Mouse (Mus musculus): ENCODE results near the gene Dydc2. TPM values are rescaled to one million over a fixed set of nuclear protein-coding genes. Genes with fewer than 3 reads are reported as not detected.

The Dydc2 gene
- polyA plus RNA-seq, 1 experiment from 2014 or later = 0.56 TPM

Other genes starting within 250 kb of the Dydc2 start
- 0.74 and 1.9 TPM in 2 replicates for gene Sh2d4b, start 175.9 kb downstream of the Dydc2 start, polyA plus RNA-seq (2015; fragmentation: Nextera tagmentation; extraction: Ambion mirVana)
- gene Tspan14, start 102.4 kb downstream of the Dydc2 start, polyA plus RNA-seq (2015; fragmentation: Nextera tagmentation; extraction: Ambion mirVana) = 99.0 and 101 TPM in 2 replicates
- 147 and 150 TPM in 2 replicates for gene Fam213a, start 55.4 kb downstream of the Dydc2 start, polyA plus RNA-seq (2015; fragmentation: Nextera tagmentation; extraction: Ambion mirVana)
- gene Dydc1, start 3.7 kb upstream of the Dydc2 start, polyA plus RNA-seq (2015; fragmentation: Nextera tagmentation; extraction: Ambion mirVana) = not detected in 2 replicates
- 5.0 and 5.3 TPM in 2 replicates for gene Mat1a, start 35.8 kb upstream of the Dydc2 start, polyA plus RNA-seq (2015; fragmentation: Nextera tagmentation; extraction: Ambion mirVana)
- gene Sftpa1, start 62.6 kb upstream of the Dydc2 start, polyA plus RNA-seq (2015; fragmentation: Nextera tagmentation; extraction: Ambion mirVana) = 73.7 and 99.1 TPM in 2 replicates
- 0.31 TPM in 2 replicates for gene Mbl1, start 82.2 kb upstream of the Dydc2 start, polyA plus RNA-seq (2015; fragmentation: Nextera tagmentation; extraction: Ambion mirVana)
- 0.62 and 1.0 TPM in 2 replicates for gene Sftpd, start 115.9 kb upstream of the Dydc2 start, polyA plus RNA-seq (2015; fragmentation: Nextera tagmentation; extraction: Ambion mirVana)
- gene Gm2832, start 209.6 kb upstream of the Dydc2 start, polyA plus RNA-seq (2015; fragmentation: Nextera tagmentation; extraction: Ambion mirVana) = not detected in 2 replicates

All from lung, embryonic 15.5 days (tissue).